Mouse (Mus musculus) large intestine, adult 2 months (tissue): Measurements from ENCODE around the gene Klc1. TPM values are rescaled to one million over a fixed set of nuclear protein-coding genes. Genes with fewer than 3 reads are reported as not detected.

ENCODE experiments used
- DNase-seq: peaks from one replicate; pipeline ENCODE4 v3.0.0-alpha.2; 2012; ENCODE audit warnings: low read depth, low spot score
- WGBS: fragments of 180-500 bp; shearing (Covaris S2); methylation state at CpG from one replicate; pipeline ENCODE4 v1.1.7; 2018; 5-methylcytosine and 5-hydroxymethylcytosine counted together
- polyA plus RNA-seq: library from polyadenylated mRNA; depleted of rRNA; stranded (reverse); fragments of >200 nt; gene quantifications from 2 replicates; pipeline ENCODE4 v1.2.3, GENCODE M21; 2012; rRNA removed

Gene Klc1
- polyA plus RNA-seq, 1 experiment = 34.2 TPM

DNA sequence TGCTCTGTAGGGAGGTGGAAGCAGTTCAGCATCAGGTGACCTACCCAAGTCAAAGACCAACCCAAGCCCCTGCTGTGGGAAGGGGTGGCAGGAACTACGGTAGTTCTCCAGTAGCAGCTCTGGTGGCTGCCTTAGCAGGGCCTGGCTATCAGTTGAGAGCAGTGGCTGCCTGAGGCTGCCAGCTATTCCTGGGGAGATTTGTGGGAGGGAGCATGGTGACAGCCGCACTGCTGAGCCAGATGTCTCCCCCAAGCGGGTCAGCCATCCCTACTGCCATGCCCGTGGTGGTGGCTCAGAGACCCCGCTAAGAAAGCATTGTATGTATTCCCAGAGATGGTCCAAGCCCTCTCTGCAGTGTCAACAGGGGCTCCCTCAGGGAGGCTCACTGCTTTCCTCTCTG is 74.0 kb downstream of the Klc1 start:
- WGBS = 91% methylated on average over 5 of the region's 5 CpGs
- no peak for DNase-seq

DNA sequence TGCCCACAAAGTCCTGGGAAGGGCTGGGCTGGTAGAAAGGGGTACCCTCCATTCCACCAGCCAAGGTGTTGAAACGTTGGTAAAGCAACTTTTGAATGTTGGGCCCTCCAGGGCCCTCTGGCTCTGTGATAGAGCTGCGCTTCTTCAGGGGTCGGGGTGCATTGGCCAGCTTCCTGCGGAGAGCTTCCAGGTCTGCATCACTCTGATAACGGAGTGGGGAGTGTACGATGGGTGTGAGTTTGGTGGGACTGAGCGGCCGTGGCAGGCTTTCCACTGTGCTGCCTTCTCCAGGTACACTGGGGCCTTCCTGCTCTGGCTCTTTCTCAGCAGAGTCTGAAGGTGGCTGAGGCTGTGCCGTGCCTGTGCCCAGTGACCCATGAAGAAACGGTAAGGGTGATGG is 74.8 kb downstream of the Klc1 start:
- DNase-seq = no peak
- 86% methylated on average over 10 of the region's 10 CpGs for WGBS

DNA sequence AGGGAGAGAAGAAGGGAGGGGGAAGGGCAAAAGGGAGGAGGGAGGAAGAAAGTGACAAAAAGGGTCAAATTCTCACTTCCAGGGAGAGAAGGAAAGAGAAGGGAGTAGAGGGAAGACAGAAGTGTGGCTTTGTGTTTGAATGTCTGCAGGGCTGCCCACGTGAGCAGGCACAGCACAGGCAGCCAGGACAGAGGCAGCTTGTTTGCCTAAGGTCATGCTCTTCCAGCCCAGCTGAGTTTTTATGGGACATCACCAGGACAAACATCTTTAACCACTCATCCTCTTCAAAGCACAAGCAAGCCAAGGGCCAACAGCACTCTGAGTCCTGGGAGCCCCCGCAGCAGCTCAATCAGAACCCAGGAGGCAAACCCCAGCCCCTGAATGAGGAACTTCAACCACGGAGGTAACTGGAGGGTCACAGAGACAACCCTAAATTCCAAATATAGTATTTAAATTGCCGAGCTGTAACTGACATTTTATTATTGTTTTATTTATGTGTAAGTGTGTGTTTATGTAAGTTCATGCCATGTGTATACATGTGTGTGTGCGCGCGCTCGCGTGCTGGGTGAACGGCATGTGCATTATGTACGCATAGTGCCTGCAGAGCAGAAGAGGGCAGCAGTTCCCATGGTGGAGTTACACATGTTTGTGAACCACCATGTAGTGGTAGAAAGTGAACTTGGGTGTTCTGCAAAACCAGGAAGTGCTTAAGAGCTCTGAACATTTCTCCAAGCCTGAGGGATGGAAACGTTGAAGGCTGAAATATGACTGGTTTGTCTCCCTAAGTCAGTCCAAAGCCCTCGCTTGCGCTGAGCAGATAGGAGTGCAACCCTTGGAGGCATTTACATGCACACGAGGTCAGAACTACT is 84.2 kb downstream of the Klc1 start:
- DNase-seq = no peak
- 64% methylated on average over 15 of the region's 15 CpGs for WGBS

DNA sequence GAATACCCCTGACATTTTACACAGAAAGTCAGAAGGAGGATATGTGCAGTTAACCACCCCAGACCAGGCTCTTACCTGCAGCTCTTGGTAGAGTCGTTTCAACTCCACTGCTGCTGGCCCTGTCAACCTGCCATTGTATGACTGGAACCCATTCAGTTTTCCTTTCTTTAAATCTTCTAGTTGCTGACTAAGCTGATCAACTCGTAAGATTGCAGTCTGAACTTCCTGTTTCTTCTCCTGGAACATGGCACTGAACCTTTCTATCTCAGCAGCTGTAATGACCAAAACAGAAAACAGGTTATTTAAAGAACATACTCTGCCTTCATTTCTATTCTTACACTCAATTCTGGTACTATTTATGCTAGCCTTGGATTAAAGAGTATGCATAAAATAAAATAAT is 84.8 kb downstream of the Klc1 start:
- 42% methylated on average over 2 of the region's 2 CpGs for WGBS
- no peak for DNase-seq

DNA sequence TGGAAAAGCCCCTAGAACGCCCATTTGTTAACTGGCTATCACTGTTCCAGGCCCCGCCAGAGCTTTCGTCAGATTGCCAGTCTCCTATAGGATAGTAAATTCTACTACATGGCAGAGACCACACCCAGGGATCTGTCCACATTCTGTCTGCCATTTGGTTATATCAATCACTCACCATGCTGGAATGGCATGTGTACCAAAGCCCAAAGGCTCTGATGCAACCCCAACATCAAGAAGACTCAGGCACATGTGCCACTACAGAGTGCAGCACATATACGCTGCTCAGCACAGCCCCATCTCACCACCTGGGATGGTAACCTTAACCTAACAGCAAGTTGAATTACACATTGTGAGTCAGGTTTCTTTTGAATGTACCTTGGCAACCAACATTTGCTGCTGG is 87.3 kb downstream of the Klc1 start:
- WGBS = 86% methylated on average over 4 of the region's 4 CpGs

DNA sequence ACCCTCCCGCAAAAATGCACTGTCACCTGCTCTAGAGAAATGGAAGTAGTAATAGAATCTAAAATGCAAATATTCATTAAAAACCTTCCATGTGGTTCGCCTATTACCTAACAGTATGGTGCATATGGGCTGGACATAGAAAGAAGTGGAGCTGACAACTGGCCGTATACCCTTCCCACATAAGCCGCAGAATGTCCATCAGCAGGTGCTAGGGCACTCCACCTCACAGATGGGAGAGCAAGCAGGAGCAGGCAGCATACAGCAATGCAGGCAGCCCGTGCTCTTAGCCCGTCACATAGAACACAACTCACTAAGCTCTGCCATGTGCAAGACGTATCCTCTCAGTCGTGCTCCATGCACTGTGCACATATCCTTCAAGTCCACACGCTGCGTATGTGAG is 88.2 kb downstream of the Klc1 start:
- no peak for DNase-seq
- 78% methylated on average over 10 of the region's 10 CpGs for WGBS

More for the DNA sequence above, 87.3 kb downstream of the Klc1 start:
- no peak for DNase-seq

DNA sequence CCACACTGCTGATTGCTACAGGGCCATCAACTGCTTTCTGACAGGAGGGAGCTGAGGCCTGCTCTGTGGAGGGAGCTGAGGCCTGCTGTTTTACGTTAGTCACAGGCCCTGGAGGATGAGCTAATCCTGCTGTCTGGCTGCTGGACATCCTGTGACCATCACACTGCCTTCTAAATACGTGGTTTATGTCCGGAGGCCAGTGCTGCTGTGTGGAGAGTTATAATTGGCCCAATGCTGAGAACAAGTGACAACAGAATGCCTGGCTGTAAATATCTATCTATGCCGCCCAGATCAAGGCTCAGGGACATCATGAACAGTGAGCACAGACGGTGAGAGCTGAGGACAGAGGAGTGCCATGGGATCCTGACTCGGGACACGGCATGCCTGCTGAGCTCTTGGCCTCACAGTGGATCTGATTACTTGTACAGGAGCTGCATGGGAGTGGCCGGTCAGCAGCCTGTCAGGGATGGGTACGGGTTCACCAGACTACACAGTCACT is 89.7 kb downstream of the Klc1 start:
- 69% methylated on average over 9 of the region's 9 CpGs for WGBS

DNA sequence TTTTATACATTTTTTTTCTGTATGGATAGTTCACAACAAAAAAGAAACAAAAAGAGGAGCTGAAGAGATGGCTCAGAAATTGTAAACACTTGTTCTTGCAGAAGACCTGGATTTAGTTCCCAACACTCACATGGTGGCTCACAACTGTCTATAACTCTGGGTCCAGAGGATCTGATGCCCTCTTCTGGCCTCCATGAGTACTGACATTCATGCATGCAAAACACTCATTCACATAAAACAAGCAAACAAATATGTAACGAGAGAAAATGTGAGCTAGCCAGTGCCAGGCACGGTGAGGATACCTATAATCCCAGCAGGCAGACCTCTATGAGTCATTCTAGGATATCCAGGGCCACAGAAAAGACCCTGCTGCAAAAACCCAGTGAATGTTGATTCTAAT is 92.6 kb downstream of the Klc1 start:
- DNase-seq = no peak
- WGBS = 63% methylated on average over 2 of the region's 2 CpGs

More for the DNA sequence above, 89.7 kb downstream of the Klc1 start:
- DNase-seq = no peak

DNA sequence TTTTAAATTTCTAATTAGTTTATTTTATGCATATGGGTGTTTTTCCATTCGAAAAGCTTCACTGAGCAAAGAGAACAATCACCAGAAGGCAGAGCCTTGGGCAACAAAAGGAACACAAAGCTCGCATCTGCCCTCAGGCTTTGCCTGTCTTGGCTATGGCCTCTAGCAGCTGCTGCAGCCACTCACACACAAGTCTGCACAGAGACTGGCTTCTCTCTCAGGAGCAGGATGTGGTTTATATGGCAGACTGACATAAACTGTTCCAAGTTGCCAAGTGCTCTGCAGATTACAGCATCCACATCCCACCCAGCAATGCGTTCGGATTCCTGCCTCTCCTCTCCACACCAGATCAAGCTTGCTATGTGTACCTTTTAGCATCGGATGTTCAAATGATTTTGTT is 93.1 kb downstream of the Klc1 start:
- WGBS = 72% methylated on average over 5 of the region's 5 CpGs
- DNase-seq = no peak

DNA sequence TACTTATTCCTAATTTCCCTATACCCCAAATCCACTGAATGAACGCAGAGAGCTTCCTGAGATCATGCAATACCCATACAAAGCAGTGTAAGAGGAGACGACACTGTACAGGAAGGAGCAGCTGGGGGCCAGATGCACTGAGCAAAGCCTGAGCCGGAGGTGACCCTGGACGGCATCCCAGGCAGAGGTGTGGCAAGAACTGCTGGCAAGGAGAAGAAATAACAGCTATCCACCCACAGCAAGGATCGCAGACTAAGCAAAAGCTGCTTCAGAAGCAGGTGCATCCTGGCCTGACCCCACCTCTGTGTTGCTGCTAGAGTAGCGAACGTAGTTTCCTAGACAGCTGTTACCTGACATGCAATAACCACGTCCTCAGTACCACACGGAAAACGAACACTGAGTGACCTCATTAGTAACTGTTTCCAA is 94.4 kb downstream of the Klc1 start:
- peak; percentile 18 for DNase-seq
- WGBS = 9% methylated on average over 10 of the region's 10 CpGs

DNA sequence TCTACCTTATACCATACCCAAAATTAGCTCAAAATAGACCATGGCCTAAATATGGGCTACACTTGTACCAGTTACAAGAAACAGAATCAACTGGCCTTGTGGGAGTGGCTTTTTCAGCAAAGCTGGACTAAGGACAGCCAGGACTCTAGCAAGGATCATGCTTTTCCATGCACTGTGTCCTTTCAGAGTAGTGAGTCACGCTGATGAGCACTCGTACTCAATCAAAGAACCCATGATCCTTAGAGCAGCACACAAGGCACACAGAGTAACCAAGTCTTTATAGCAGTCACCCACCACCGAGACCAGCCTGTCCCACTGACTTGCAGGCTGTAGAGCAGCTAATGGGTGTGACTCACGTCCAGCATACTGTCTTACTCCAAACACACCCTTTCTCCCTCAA is 94.9 kb downstream of the Klc1 start:
- WGBS = 29% methylated on average over 4 of the region's 4 CpGs
- DNase-seq = no peak

DNA sequence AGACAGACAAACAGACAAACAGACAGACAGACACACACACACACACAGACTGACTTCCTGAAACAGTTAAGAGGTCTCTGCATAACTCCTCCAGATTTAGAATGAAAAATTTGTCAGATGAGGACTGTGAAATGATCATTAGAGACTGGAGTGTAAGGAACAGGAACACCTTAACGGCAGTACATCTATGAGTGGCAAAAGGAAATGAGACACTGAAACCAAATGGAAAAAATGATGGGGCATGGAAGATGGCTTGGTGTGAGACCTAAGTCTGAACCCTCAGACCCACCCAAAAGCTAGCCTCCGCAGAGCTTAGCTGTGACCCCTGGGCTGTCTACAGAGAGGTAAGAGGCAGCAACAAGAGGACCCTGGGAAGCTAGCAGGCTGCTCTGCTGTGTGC is 96.8 kb downstream of the Klc1 start:
- WGBS = 89% methylated on average over 2 of the region's 2 CpGs
- DNase-seq = no peak

Other genes with a start within 250 kb of the Klc1 start
- 35.2 and 64.6 TPM in 2 replicates for gene Eif5, start 220.8 kb upstream of the Klc1 start, polyA plus RNA-seq
- gene Mark3, start 184.3 kb upstream of the Klc1 start, polyA plus RNA-seq = 22.5 and 31.3 TPM in 2 replicates
- 427 TPM in 2 replicates for gene Ckb, start 86.5 kb upstream of the Klc1 start, polyA plus RNA-seq
- gene Trmt61a, start 80.7 kb upstream of the Klc1 start, polyA plus RNA-seq = 28.0 and 33.9 TPM in 2 replicates
- 7.3 and 8.1 TPM in 2 replicates for gene Bag5, start 45.6 kb upstream of the Klc1 start, polyA plus RNA-seq
- 21.7 and 22.6 TPM in 2 replicates for gene Apopt1, start 45.6 kb upstream of the Klc1 start, polyA plus RNA-seq
- gene Xrcc3, start 55.0 kb downstream of the Klc1 start, polyA plus RNA-seq = 8.4 and 10.7 TPM in 2 replicates
- 95.0 and 118 TPM in 2 replicates for gene Zfyve21, start 55.3 kb downstream of the Klc1 start, polyA plus RNA-seq
- gene Ppp1r13b, start 149.3 kb downstream of the Klc1 start, polyA plus RNA-seq = 18.8 and 25.7 TPM in 2 replicates
- gene Atp5mpl, start 208.1 kb downstream of the Klc1 start, polyA plus RNA-seq = 111 and 121 TPM in 2 replicates
- 0.05 and 0.16 TPM in 2 replicates for gene Tdrd9, start 212.7 kb downstream of the Klc1 start, polyA plus RNA-seq
- gene Rd3l, start 222.5 kb downstream of the Klc1 start, polyA plus RNA-seq = not detected in 2 replicates